Mouse (Mus musculus): ENCODE results near the gene Sptlc3.

The Sptlc3 gene

GRCm38 (mm10) chr2:139641757-139642385 lies 148.2 kb downstream of the Sptlc3 start:
- DNase-seq, result no peak

DNA sequence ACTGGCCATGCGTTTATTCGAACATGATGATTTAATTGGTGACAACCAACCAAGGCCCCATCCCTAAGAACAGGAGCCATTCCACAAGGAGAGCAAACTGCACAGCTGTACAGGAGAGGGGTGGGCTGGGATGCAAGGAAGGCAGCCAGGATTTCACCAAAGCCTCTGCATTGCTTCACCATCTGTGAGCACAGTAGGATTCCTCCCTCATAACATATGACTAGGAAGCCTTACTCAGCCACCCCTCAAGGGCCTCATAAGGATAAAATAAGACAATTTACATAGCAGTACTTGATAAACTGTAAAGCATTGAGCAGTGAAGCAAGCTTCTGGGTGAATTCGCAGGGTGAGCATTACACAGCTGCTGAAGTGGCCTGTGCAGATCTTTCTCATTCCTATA lies 155.8 kb downstream of the Sptlc3 start:
- no peak for DNase-seq

- no peak for DNase-seq
Observed at GRCm38 (mm10) chr2:139656750-139657149, 163.0 kb downstream of the Sptlc3 start.

DNA sequence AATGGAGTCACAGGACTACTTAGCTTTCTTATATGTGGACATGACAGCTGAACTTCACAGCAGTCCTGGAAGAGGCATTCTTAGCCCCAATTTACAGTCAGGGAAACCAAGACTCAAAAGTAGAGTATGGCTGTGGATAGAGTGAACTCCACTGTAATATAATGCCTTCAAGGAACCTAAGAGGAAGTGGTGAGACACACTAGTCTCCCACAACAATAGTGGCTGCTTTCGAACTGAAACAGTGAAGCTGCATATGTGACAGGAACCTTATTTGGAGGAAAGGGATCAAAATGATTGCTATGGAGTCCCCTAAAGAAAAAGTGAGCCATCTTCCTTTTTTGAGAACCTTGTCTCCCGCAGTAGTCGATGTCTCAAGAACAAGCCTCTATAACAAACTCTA lies 178.1 kb downstream of the Sptlc3 start:
- DNase-seq, result no peak

- DNase-seq, result no peak
Observed at GRCm38 (mm10) chr2:139672371-139672770, 178.7 kb downstream of the Sptlc3 start.

GRCm38 (mm10) chr2:139677065-139677762 lies 183.5 kb downstream of the Sptlc3 start:
- DNase-seq, result peak; percentile 75

DNA sequence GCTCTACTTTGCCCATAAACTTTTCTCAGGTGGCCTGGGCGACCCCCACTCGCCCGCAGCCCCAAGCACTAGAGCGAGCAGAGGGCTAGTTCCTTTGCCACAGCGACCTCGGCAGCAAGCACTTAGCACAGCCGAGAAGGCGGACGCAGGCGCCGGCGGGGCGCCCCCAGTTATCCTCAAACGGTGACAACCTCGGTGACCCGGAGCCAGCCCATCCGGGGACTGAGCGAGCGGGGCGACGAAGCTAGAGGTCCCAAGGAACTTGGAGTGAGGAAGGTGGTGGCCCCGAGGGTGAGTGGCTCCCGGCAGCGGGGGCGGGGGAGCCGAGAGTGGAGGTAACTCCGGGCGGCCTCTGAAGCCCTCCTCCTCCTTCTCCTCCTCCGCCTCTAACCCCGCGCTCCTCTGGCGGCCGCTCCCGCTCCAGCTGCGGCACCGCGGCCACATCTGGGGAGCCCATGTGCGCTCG lies 184.1 kb downstream of the Sptlc3 start, which contains the start of gene Ism1:
Ism1 (plus strand) TSS at position 370 of the 466 bp plus-strand sequence.
- peak; percentile 54 for DNase-seq

DNA sequence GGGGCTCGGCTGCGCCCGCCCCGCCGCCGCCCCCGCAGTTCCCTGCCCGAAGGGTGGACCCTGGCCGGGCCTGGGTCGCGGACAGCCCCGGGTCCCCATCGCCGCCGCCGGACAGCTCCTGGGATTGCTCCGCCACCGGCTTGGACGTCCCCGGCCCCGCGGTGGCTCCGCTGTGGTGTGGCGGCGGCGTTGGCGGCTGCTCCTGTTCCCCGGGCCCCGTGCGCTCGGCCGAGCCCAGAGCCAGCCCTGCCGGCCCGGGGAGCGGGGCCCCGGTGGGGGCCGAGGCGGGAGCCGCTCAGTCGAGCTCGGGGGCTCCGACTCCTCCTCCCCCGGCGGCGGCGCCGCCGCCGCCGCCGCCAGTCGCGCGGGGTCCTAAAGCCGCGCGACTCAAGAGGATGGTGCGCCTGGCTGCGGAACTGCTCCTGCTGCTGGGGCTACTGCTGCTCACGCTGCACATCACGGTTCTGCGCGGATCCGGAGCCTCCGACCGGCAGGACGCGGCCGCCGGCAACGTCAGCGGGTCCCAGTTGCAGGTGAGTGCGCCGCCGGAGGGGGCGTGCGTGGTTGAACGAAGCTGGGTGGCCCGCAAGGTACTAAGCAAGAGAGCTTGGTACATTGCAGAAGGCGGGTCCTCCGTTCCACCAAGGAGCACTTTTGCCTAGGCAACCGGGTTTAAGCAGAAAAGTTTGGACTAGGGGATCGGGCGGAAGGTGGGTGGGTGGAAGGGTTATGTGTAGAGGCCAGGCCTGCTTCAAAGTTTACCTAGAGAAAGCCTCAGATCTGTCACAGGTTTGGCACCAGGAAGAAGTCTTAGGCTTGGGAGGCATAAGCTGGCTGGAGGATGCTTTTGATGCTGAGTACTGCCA lies 184.8 kb downstream of the Sptlc3 start:
- DNase-seq, result peak; percentile 64

GRCm38 (mm10) chr2:139682540-139682939 lies 188.8 kb downstream of the Sptlc3 start:
- no peak for DNase-seq
